Mouse (Mus musculus) activated CD4-positive, CD25-positive, alpha-beta regulatory T cell, adult 4 months (primary cell): Measurements from ENCODE around the gene Ush1g. TPM values are rescaled to one million over a fixed set of nuclear protein-coding genes. Genes with fewer than 3 reads are reported as not detected.

Source experiments
- ATAC-seq: one replicate; pipeline ENCODE4 v1.8.0; 2017
- polyA plus RNA-seq, 2 experiments: library from polyadenylated mRNA; unstranded; fragments of 100-300 nt; shearing (Covaris generic); gene quantifications; one replicate each; pipeline ENCODE4 v1.2.1; 2017

Ush1g gene
- polyA plus RNA-seq, 2 experiments from 2014 or later = not detected

- no peak for ATAC-seq
Observed at GRCm38 (mm10) chr11:115287386-115287785, 34.5 kb downstream of the Ush1g start.

GRCm38 (mm10) chr11:115286201-115286993, 35.4 kb downstream of the Ush1g start:
- no peak for ATAC-seq

GRCm38 (mm10) chr11:115285282-115285681, 36.6 kb downstream of the Ush1g start:
- ATAC-seq = no peak

GRCm38 (mm10) chr11:115283891-115284620, 37.8 kb downstream of the Ush1g start:
- ATAC-seq = no peak

GRCm38 (mm10) chr11:115283486-115283765, 38.4 kb downstream of the Ush1g start:
- no peak for ATAC-seq

- no peak for ATAC-seq
Observed at GRCm38 (mm10) chr11:115282723-115283485, 38.9 kb downstream of the Ush1g start.

GRCm38 (mm10) chr11:115282295-115282694, 39.5 kb downstream of the Ush1g start:
- ATAC-seq = no peak

GRCm38 (mm10) chr11:115279726-115280125, 42.1 kb downstream of the Ush1g start:
- no peak for ATAC-seq

GRCm38 (mm10) chr11:115278176-115278575, 43.7 kb downstream of the Ush1g start:
- ATAC-seq = no peak

GRCm38 (mm10) chr11:115277604-115277975, 44.3 kb downstream of the Ush1g start:
- ATAC-seq = no peak

- ATAC-seq = peak; percentile 91
Observed at GRCm38 (mm10) chr11:115276780-115277603, 44.8 kb downstream of the Ush1g start, which contains the start of gene Fdxr. Gene Fdxr, minus strand, starts transcription at chr11:115277050.

GRCm38 (mm10) chr11:115275954-115276353, 45.9 kb downstream of the Ush1g start:
- no peak for ATAC-seq

- ATAC-seq = no peak
Observed at GRCm38 (mm10) chr11:115275509-115275908, 46.3 kb downstream of the Ush1g start.

GRCm38 (mm10) chr11:115274771-115275170, 47.1 kb downstream of the Ush1g start:
- ATAC-seq = no peak

- no peak for ATAC-seq
Observed at GRCm38 (mm10) chr11:115274178-115274577, 47.7 kb downstream of the Ush1g start.

- no peak for ATAC-seq
Observed at GRCm38 (mm10) chr11:115273735-115274134, 48.1 kb downstream of the Ush1g start.

GRCm38 (mm10) chr11:115272894-115273498, 48.8 kb downstream of the Ush1g start:
- no peak for ATAC-seq

GRCm38 (mm10) chr11:115271481-115271880, 50.4 kb downstream of the Ush1g start:
- no peak for ATAC-seq

GRCm38 (mm10) chr11:115271052-115271451, 50.8 kb downstream of the Ush1g start:
- no peak for ATAC-seq

- no peak for ATAC-seq
Observed at GRCm38 (mm10) chr11:115270148-115270861, 51.5 kb downstream of the Ush1g start.

- no peak for ATAC-seq
Observed at GRCm38 (mm10) chr11:115269330-115270066, 52.3 kb downstream of the Ush1g start.
